Mouse (Mus musculus) liver, postnatal 0 days (tissue): ENCODE data around the gene Slc26a8. TPM values are rescaled to one million over a fixed set of nuclear protein-coding genes. Genes with fewer than 3 reads are reported as not detected.
A peak's percentile ranks its signal among the peaks of the same experiment; 100 is the strongest.

Source experiments
- ATAC-seq: fragments of 200-750 bp; cut with Nextera tagmentation; 2 replicates; pipeline ENCODE4 v1.8.0; 2017; ENCODE audit warnings: mild to moderate bottlenecking, moderate library complexity
- DNase-seq: peaks from one replicate; pipeline ENCODE4 v3.0.0-alpha.2; 2016
- H3K27ac ChIP-seq: fragments of 300-500 bp; sonication (generic); 2 replicates; pipeline ENCODE4 v1.5.1; 2014; ENCODE audit warnings: antibody characterized with exemption, moderate library complexity, mild to moderate bottlenecking, low read depth
- H3K27me3 ChIP-seq: fragments of 300-500 bp; sonication (generic); 2 replicates; pipeline ENCODE4 v1.6.1; 2014; ENCODE audit warnings: low read length, control low read depth, mixed read lengths; ENCODE audit not compliant: insufficient read depth
- H3K36me3 ChIP-seq: fragments of 300-500 bp; sonication (generic); replicated peaks from 2 replicates; pipeline ENCODE4 v1.6.1; 2014; ENCODE audit warnings: mild to moderate bottlenecking, control low read depth, low read length, moderate library complexity, mixed read lengths; ENCODE audit not compliant: insufficient read depth
- H3K4me1 ChIP-seq: fragments of 300-500 bp; sonication (generic); 2 replicates; pipeline ENCODE4 v1.6.1; 2014; ENCODE audit warnings: antibody characterized with exemption, mild to moderate bottlenecking, control low read depth; ENCODE audit not compliant: insufficient read depth
- H3K4me2 ChIP-seq: fragments of 300-500 bp; sonication (generic); 2 replicates; pipeline ENCODE4 v1.6.1; 2014; ENCODE audit warnings: low read depth, mild to moderate bottlenecking, low read length, moderate library complexity, mixed read lengths
- H3K4me3 ChIP-seq: fragments of 300-500 bp; sonication (generic); 2 replicates; pipeline ENCODE4 v1.5.1; 2014; ENCODE audit warnings: low read depth, low read length
- H3K9ac ChIP-seq: fragments of 300-500 bp; sonication (generic); replicated peaks from 2 replicates; pipeline ENCODE4 v1.6.1; 2014; ENCODE audit warnings: mild to moderate bottlenecking, moderate library complexity
- H3K9me3 ChIP-seq: fragments of 300-500 bp; sonication (generic); 2 replicates; pipeline ENCODE4 v1.6.1; 2016; ENCODE audit warnings: mild to moderate bottlenecking, control low read depth, low read length, mixed read lengths
- CTCF ChIP-seq: sonication (generic); IDR thresholded peaks from 2 replicates; pipeline ENCODE4 v1.5.1; 2016; ENCODE audit warnings: antibody characterized with exemption, low read depth
- EP300 ChIP-seq: IDR thresholded peaks from 2 replicates; pipeline ENCODE4 v1.6.1; 2016; ENCODE audit warnings: antibody characterized with exemption, low read depth, mild to moderate bottlenecking
- WGBS: fragments of 180-500 bp; shearing (Covaris S2); extraction: QIAGEN DNeasy Blood & Tissue Kit; methylation state at CpG from one replicate; pipeline ENCODE4 v1.1.7; 2014; ENCODE audit not compliant: insufficient replicate concordance; 5-methylcytosine and 5-hydroxymethylcytosine counted together
- polyA plus RNA-seq: library from polyadenylated mRNA; unstranded; fragments of >200 nt; fragmentation: Nextera tagmentation; extraction: Ambion mirVana; gene quantifications from 2 replicates; pipeline ENCODE4 v1.2.1, GENCODE M21; 2015

The Slc26a8 gene
- polyA plus RNA-seq, 1 experiment from 2014 or later = 0.51 TPM

DNA sequence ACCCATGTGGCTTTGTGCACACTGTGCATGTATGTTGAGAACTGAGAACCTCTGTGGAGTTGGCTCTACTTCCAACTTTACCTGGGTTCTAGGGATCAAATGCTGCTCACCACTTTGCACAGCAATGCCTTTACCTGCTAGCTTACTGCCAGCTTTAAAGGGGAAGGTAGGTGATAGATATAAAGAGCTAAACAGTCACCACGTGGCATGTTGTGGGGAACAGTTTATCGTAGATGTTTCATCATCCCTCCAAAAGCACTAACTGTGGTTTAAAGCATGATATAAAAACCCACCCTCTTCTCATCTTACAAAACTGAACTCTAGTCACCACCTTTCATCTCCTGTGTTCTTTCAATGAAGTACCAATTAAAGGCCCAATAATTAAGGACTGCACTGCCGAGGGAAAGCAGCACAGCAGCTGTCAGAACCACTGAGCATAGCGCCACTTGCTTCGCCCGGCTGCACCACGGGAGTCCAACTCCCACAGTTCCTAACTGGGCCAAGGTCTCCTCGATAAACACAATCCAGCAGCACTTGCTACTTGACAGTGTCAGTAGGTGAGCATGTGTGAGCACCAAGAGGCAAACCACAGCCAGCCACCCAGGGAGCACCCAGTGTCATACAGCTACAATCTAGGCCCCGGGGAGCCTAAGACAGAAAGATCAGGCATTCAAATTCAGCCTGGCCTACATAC lies 88.3 kb downstream of the Slc26a8 start:
- no peaks in the 10 kb centered on the region for H3K9me3 ChIP-seq
- H3K27me3 ChIP-seq = no peaks in the 10 kb centered on the region
- ATAC-seq (no peak), DNase-seq (no peak)
- no peak overlapping the region for H3K4me2 ChIP-seq
- no peak overlapping the region for H3K4me3 ChIP-seq
- no peak overlapping the region for H3K9ac ChIP-seq
- H3K27ac ChIP-seq = no peak overlapping the region
- WGBS = 83% methylated on average over 9 of the region's 9 CpGs
- peaks cover 70% of the 10 kb centered on the region for H3K36me3 ChIP-seq
- no peaks in the 10 kb centered on the region for H3K4me1 ChIP-seq
- TF ChIP-seq CTCF = no peak
- no peak for TF ChIP-seq EP300

- Histone ChIP-seq H3K4me1 (no peaks in the 10 kb centered on the region), H3K9ac (no peak overlapping the region), H3K36me3 (peaks cover 64% of the 10 kb centered on the region), H3K27me3 (no peaks in the 10 kb centered on the region), H3K4me3 (no peak overlapping the region), H3K4me2 (no peak overlapping the region), H3K9me3 (no peaks in the 10 kb centered on the region), H3K27ac (no peak overlapping the region)
- ATAC-seq = no peak
- TF ChIP-seq CTCF (no peak), EP300 (no peak)
- no peak for DNase-seq
- 82% methylated on average over 5 of the region's 5 CpGs for WGBS
Measured at GRCm38 (mm10) chr17:28600780-28601179, 89.3 kb downstream of the Slc26a8 start.

- TF ChIP-seq EP300 (no peak), CTCF (no peak)
- Histone ChIP-seq H3K4me2 (no peak overlapping the region), H3K4me1 (no peaks in the 10 kb centered on the region; the same call in 1 of the 2 replicates), H3K27ac (no peak overlapping the region), H3K4me3 (no peak overlapping the region), H3K27me3 (no peaks in the 10 kb centered on the region), H3K9me3 (no peaks in the 10 kb centered on the region), H3K9ac (no peak overlapping the region), H3K36me3 (peaks cover 62% of the 10 kb centered on the region)
- 63% methylated on average over 4 of the region's 4 CpGs for WGBS
- ATAC-seq (no peak), DNase-seq (no peak)
Measured at GRCm38 (mm10) chr17:28593965-28594364, 96.1 kb downstream of the Slc26a8 start.

DNA sequence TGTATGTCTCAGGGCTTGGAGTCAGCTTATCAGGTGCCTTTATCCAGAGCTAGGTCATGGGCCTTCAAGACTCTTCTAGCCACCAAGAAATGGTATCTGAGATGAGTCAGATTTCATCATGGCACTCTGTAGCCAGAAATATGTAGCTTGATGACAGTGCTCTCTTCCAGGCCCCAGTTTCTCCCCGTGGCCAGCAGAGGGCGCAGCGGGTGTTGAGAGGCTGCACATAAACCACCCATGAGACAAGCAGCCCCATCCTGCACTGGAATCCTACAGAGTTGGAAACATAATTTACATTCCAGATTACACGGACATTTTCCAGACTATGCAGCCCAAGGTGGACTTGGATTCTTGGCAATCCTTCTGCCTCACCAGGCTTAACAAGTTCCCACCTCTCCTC lies 97.0 kb downstream of the Slc26a8 start:
- Histone ChIP-seq H3K9me3 (no peaks in the 10 kb centered on the region), H3K4me3 (no peak overlapping the region), H3K4me2 (no peak overlapping the region), H3K36me3 (peaks cover 62% of the 10 kb centered on the region), H3K9ac (no peak overlapping the region), H3K27me3 (no peaks in the 10 kb centered on the region), H3K27ac (no peak overlapping the region), H3K4me1 (no peaks in the 10 kb centered on the region; the same call in 1 of the 2 replicates)
- TF ChIP-seq EP300 (no peak), CTCF (peak; percentile 93)
- DNase-seq = peak; percentile 87
- 12% methylated on average over 4 of the region's 4 CpGs for WGBS
- peak; percentile 40; the same call in 1 of the 2 replicates for ATAC-seq

DNA sequence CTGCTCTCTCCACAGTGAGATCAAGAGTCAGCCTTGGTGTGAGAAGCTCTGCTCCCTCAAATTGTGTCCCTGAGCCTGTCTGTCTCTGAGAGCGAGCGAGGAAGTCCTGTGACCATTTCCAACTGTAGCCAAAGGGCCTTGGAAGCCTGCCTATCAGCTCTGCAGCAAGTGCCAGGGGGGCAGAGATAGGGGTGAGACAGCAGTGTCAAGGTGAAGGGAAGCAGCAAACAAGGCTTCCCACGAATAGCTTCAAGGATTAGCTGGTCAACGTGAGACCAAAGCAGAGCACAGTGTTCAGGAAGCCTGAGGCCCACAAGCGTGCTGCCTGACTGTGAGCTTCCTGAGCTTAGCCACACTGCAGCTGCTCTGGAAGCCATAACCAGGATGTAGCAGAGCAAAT lies 98.6 kb downstream of the Slc26a8 start:
- 51% methylated on average over 5 of the region's 5 CpGs for WGBS
- ATAC-seq = peak; percentile 12; the same call in 1 of the 2 replicates
- peak; percentile 28 for DNase-seq
- H3K9ac ChIP-seq = no peak overlapping the region
- H3K36me3 ChIP-seq = peaks cover 56% of the 10 kb centered on the region
- H3K4me3 ChIP-seq = no peak overlapping the region
- H3K4me1 ChIP-seq = no peaks in the 10 kb centered on the region; the same call in 1 of the 2 replicates
- H3K9me3 ChIP-seq = no peaks in the 10 kb centered on the region
- peak; percentile 32; the same call in 1 of the 2 replicates for TF ChIP-seq EP300
- TF ChIP-seq CTCF = no peak
- H3K27me3 ChIP-seq = no peaks in the 10 kb centered on the region
- no peak overlapping the region for H3K27ac ChIP-seq
- H3K4me2 ChIP-seq = no peak overlapping the region

GRCm38 (mm10) chr17:28590596-28590995 lies 99.4 kb downstream of the Slc26a8 start:
- Histone ChIP-seq H3K27ac (no peak overlapping the region), H3K9me3 (no peaks in the 10 kb centered on the region), H3K27me3 (no peaks in the 10 kb centered on the region), H3K4me2 (no peak overlapping the region), H3K4me1 (no peaks in the 10 kb centered on the region; the same call in 1 of the 2 replicates), H3K9ac (no peak overlapping the region), H3K36me3 (peaks cover 55% of the 10 kb centered on the region), H3K4me3 (no peak overlapping the region)
- TF ChIP-seq CTCF (no peak), EP300 (no peak)
- DNase-seq = no peak
- WGBS = 74% methylated on average over 3 of the region's 3 CpGs
- no peak for ATAC-seq
